Mouse (Mus musculus) midbrain, embryonic 14.5 days (tissue): Measurements from ENCODE around the gene Inka2. TPM values are rescaled to one million over a fixed set of nuclear protein-coding genes. Genes with fewer than 3 reads are reported as not detected.

Source experiments
- ATAC-seq: fragments of 200-750 bp; cut with Nextera tagmentation; 2 replicates; pipeline ENCODE4 v1.8.0; 2017; ENCODE audit warnings: moderate number of reproducible peaks, moderate library complexity; ENCODE audit not compliant: low FRiP score, low TSS enrichment
- DNase-seq: peaks from one replicate; pipeline ENCODE4 v3.0.0-alpha.2; 2015
- H3K27ac ChIP-seq: fragments of 300-500 bp; sonication (generic); replicated peaks from 2 replicates; pipeline ENCODE4 v1.5.1; 2014; ENCODE audit warnings: mild to moderate bottlenecking, low read depth, low read length, moderate library complexity
- H3K27me3 ChIP-seq: fragments of 300-500 bp; sonication (generic); 2 replicates; pipeline ENCODE4 v1.6.1; 2014; ENCODE audit warnings: low read length, control low read depth, mixed read lengths; ENCODE audit not compliant: control insufficient read depth, insufficient read depth
- H3K36me3 ChIP-seq: fragments of 300-500 bp; sonication (generic); 2 replicates; pipeline ENCODE4 v1.6.1; 2014; ENCODE audit warnings: low read length, control low read depth; ENCODE audit not compliant: control insufficient read depth, insufficient read depth
- H3K4me1 ChIP-seq: fragments of 300-500 bp; sonication (generic); 2 replicates; pipeline ENCODE4 v1.6.1; 2014; ENCODE audit warnings: mild to moderate bottlenecking, antibody characterized with exemption, low read length, control low read depth; ENCODE audit not compliant: control insufficient read depth, insufficient read depth
- H3K4me2 ChIP-seq: fragments of 300-500 bp; sonication (generic); 2 replicates; pipeline ENCODE4 v1.6.1; 2014; ENCODE audit warnings: mild to moderate bottlenecking, low read length, moderate library complexity
- H3K4me3 ChIP-seq: fragments of 300-500 bp; sonication (generic); replicated peaks from 2 replicates; pipeline ENCODE4 v1.5.1; 2014; ENCODE audit warnings: low read depth, low read length
- H3K9ac ChIP-seq: fragments of 300-500 bp; sonication (generic); replicated peaks from 2 replicates; pipeline ENCODE4 v1.6.1; 2014; ENCODE audit warnings: mild to moderate bottlenecking, low read length, moderate library complexity
- H3K9me3 ChIP-seq: fragments of 300-500 bp; sonication (generic); 2 replicates; pipeline ENCODE4 v1.6.1; 2016; ENCODE audit warnings: low read length, control low read depth, mixed read lengths; ENCODE audit not compliant: control insufficient read depth
- WGBS: fragments of 180-500 bp; shearing (Covaris S2); extraction: QIAGEN DNeasy Blood & Tissue Kit; methylation state at CpG from one replicate; pipeline ENCODE4 v1.1.7; 2014; 5-methylcytosine and 5-hydroxymethylcytosine counted together
- polyA plus RNA-seq: library from polyadenylated mRNA; unstranded; fragments of >200 nt; fragmentation: Nextera tagmentation; extraction: Ambion mirVana; gene quantifications from 2 replicates; pipeline ENCODE4 v1.2.1, GENCODE M21; 2014

Gene Inka2
- polyA plus RNA-seq, 1 experiment from 2014 or later = 1.5 TPM

DNA sequence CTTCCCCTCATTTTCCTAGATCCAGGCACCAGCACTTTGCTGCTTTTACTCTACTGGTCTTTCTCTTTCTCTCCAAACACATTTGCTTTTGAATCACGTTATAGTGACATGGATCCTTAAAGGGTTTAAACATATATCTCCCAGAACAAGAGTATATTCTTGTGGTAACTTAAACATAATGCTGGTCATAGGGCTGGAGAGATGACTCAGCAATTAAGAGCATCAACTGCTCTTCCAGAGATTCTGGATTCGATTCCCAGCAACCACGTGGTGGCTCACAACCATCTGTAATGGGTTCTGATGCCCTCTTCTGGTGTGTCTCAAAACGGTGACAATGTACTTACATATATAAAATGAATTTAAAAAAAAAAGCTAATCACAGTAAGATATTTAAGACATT lies 28.0 kb downstream of the Inka2 start:
- Histone ChIP-seq H3K9ac (no peak overlapping the region), H3K4me1 (no peaks in the 10 kb centered on the region), H3K36me3 (peaks cover 26% of the 10 kb centered on the region), H3K4me3 (no peak overlapping the region), H3K27ac (no peak overlapping the region), H3K4me2 (no peak overlapping the region), H3K9me3 (no peaks in the 10 kb centered on the region), H3K27me3 (no peaks in the 10 kb centered on the region)
- DNase-seq (no peak), ATAC-seq (no peak)
- 91% methylated on average over 4 of the region's 4 CpGs for WGBS

DNA sequence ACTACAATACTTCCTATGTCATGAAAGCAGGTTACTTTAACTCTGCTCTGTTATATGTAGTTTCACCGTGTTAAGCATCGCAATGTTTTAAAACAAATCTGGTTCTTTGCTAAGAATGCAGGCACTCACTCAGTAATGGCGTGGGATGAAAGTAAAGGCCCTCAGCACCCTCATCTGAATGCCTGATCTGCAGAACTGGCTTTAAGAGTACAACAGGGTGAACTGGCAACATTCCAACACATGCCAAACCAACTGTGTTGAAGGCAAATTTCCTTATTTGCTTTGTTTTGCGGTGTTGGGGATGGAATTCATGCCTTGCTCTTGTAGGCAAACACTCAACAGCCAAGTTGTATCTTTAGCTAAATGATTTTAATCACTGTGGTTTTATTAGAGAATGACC lies 29.1 kb downstream of the Inka2 start:
- WGBS = 90% methylated on average over 4 of the region's 4 CpGs
- no peak for ATAC-seq

DNA sequence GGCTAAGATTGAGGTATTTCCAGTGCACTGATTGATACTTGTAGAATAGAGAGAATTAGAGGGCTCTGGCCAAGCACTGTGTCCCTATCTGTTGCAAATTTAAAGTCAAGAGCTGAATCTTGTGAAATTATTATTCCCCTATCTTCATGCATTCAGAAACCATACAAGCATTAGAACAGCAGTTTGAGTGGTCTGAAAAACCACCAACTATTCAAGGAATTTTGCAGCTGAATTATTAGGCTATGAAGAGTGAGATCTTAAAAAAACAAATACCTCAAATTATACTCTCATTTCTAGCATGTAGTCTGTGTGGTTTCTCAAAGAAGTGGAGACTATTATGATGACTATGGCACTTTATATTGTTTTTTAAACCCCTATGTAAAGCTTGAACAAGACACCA lies 30.9 kb downstream of the Inka2 start:
- Histone ChIP-seq H3K9ac (no peak overlapping the region), H3K4me2 (no peak overlapping the region), H3K27ac (no peak overlapping the region), H3K27me3 (no peaks in the 10 kb centered on the region), H3K4me3 (no peak overlapping the region), H3K9me3 (no peaks in the 10 kb centered on the region), H3K4me1 (no peaks in the 10 kb centered on the region), H3K36me3 (peaks cover 37% of the 10 kb centered on the region)
- DNase-seq = no peak
- no peak for ATAC-seq

More for the DNA sequence above, 29.1 kb downstream of the Inka2 start:
- Histone ChIP-seq H3K4me1 (no peaks in the 10 kb centered on the region), H3K9ac (no peak overlapping the region), H3K4me2 (no peak overlapping the region), H3K9me3 (no peaks in the 10 kb centered on the region), H3K36me3 (peaks cover 36% of the 10 kb centered on the region), H3K27me3 (no peaks in the 10 kb centered on the region), H3K27ac (no peak overlapping the region), H3K4me3 (no peak overlapping the region)
- DNase-seq = no peak

DNA sequence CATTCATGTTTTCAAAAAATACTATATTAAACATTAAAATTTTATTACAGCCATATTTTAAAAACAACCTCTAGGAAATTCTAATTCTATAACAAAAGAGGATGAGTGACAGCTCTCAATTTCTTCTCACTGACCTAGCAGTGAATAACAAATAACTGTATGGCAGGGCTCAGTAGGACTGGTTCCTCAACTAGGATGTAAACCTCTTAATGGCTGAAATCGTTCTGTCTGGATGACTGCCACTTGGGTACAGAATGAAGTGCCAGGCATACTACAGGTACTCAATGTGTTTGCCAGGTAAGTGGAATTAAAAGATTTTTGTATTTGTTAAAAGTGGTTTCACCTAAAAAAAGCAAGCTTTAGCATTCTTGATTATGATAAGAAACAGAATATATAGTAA lies 31.7 kb downstream of the Inka2 start:
- Histone ChIP-seq H3K36me3 (peaks cover 33% of the 10 kb centered on the region), H3K9ac (no peak overlapping the region), H3K4me3 (no peak overlapping the region), H3K27ac (no peak overlapping the region), H3K9me3 (no peaks in the 10 kb centered on the region), H3K27me3 (no peaks in the 10 kb centered on the region), H3K4me1 (no peaks in the 10 kb centered on the region), H3K4me2 (no peak overlapping the region)
- ATAC-seq (no peak), DNase-seq (no peak)
- WGBS = 92% methylated on average over 1 of the region's 1 CpGs

DNA sequence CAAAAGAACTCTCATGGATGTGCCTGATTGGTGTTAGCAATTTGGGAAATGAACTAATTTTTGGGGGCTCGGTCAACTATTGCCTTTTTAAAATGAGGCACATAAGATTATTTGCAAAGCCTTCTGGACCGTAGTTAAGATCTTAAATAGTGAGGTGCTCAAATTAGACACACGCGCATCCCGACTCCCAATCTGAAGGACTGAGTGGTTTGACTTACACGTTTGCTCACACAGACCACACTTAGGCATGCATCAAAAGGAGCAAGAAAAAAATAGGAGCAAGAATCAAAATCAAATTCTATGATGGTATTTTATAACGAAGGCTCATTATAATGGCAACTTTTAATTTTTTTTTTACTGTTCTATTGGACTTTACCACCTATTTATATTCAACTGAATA lies 32.7 kb downstream of the Inka2 start:
- Histone ChIP-seq H3K9ac (no peak overlapping the region), H3K27ac (no peak overlapping the region), H3K9me3 (no peaks in the 10 kb centered on the region), H3K36me3 (peaks cover 33% of the 10 kb centered on the region), H3K4me2 (no peak overlapping the region), H3K4me1 (no peaks in the 10 kb centered on the region), H3K27me3 (no peaks in the 10 kb centered on the region), H3K4me3 (no peak overlapping the region)
- ATAC-seq = no peak
- 95% methylated on average over 7 of the region's 7 CpGs for WGBS
- DNase-seq = no peak

DNA sequence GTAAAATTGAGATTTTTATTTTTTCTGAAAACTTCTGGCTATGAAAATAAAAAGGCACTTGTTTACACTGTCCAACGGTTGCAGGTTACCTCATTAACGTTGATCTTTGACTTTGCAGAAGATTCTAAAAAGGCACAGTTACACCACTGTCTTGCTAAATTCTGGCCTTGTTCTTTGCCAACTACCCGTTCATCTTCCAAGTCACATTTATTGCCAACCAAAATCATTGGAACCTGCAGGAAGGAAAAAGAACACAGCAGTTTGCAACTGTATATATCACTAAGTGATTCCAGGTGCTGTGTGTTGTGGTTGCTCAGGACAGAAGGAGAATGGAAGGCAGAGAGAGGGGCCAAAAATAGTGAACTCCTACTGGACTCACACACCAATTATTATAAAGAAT lies 33.3 kb downstream of the Inka2 start:
- Histone ChIP-seq H3K36me3 (peaks cover 33% of the 10 kb centered on the region), H3K27me3 (no peaks in the 10 kb centered on the region), H3K4me3 (no peak overlapping the region), H3K4me1 (no peaks in the 10 kb centered on the region), H3K27ac (no peak overlapping the region), H3K9ac (no peak overlapping the region), H3K4me2 (no peak overlapping the region), H3K9me3 (no peaks in the 10 kb centered on the region)
- DNase-seq (no peak), ATAC-seq (no peak)
- WGBS = 92% methylated on average over 3 of the region's 3 CpGs

DNA sequence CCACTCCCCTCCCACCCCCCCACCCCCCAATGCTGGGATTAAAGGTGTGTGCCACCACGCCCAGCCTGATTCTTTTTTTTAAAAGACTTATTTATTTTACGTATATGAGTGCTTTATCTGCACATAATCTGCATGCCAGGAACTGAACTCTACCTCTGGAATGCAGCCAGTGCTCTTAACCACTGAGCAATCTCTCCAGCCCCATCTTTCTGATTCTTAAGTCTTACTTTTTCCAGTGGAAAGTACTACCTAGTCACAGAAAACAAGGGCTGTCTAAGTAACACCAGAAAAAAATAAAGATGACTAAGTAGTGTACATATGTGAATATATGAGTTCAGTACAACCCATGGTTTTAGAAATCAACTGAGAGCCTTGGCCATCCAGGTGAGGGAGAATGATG lies 42.1 kb downstream of the Inka2 start:
- ATAC-seq (no peak), DNase-seq (no peak)
- no peak overlapping the region for H3K9ac ChIP-seq
- no peaks in the 10 kb centered on the region for H3K4me1 ChIP-seq
- H3K4me2 ChIP-seq = no peak overlapping the region
- no peaks in the 10 kb centered on the region for H3K9me3 ChIP-seq
- H3K4me3 ChIP-seq = no peak overlapping the region
- no peak overlapping the region for H3K27ac ChIP-seq
- no peaks in the 10 kb centered on the region for H3K27me3 ChIP-seq
- 92% methylated on average over 2 of the region's 2 CpGs for WGBS
- no peaks in the 10 kb centered on the region for H3K36me3 ChIP-seq

DNA sequence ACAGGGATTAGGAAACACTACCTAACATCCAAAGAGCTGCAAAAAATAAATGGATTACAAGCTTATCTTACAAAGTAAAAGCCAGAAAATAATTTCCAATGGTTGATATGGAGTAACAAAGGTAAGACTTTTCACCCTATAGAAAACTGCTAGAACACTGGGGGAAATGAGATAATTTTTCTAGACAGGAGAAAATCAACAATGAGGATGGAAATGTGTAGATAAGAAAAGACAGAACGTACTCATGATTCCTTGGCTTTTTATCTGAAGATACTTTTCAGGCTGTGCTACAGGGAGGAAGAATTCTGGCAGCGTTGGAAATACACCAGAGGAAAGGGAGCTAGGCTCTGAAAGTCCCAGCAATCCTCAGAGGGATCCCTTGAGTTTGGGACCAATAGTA lies 46.4 kb downstream of the Inka2 start:
- H3K9ac ChIP-seq = no peak overlapping the region
- no peak overlapping the region for H3K27ac ChIP-seq
- H3K4me3 ChIP-seq = no peak overlapping the region
- H3K4me2 ChIP-seq = no peak overlapping the region
- no peaks in the 10 kb centered on the region for H3K4me1 ChIP-seq
- ATAC-seq (no peak), DNase-seq (no peak)
- no peaks in the 10 kb centered on the region for H3K27me3 ChIP-seq
- H3K9me3 ChIP-seq = no peaks in the 10 kb centered on the region
- WGBS = 88% methylated on average over 2 of the region's 2 CpGs
- no peaks in the 10 kb centered on the region for H3K36me3 ChIP-seq

DNA sequence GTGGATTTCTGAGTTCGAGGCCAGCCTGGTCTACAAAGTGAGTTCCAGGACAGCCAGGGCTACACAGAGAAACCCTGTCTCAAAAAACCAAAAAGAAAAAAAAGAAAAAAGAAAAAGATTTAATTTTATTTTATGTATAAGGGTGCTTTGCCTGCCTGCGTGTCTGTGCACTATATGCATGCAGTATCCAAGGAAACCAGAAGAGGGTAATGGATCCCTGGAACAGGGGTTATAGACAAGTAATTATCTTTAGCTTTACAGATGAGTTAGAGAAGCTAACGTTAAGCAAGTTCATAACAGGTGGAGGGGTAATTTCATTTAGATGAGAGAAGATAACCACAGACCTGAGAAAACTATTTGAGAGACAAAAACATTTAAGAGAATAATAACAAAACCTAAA lies 49.8 kb downstream of the Inka2 start:
- Histone ChIP-seq H3K36me3 (no peaks in the 10 kb centered on the region), H3K27me3 (no peaks in the 10 kb centered on the region), H3K4me2 (no peak overlapping the region), H3K9me3 (no peaks in the 10 kb centered on the region), H3K27ac (no peak overlapping the region), H3K4me3 (no peak overlapping the region), H3K4me1 (0 out of 2 replicates have a peak, but pooled peaks cover 5% of the 10 kb centered on the region), H3K9ac (no peak overlapping the region)
- ATAC-seq = no peak
- DNase-seq = no peak
- WGBS = 86% methylated on average over 3 of the region's 3 CpGs
